Mouse (Mus musculus) thymus, adult 2 months (tissue): ENCODE measurements around the gene Zc3h12c.

Experiments used
- CTCF ChIP-seq: fragments of 200-500 bp; IDR thresholded peaks from 2 replicates; pipeline ENCODE4 v1.5.1; 2012; ENCODE audit warnings: mild to moderate bottlenecking, control low read depth, low read length, moderate library complexity, borderline replicate concordance; ENCODE audit not compliant: control insufficient read depth, poor library complexity, insufficient read depth; ENCODE audit errors: extremely low read depth
- POLR2A ChIP-seq: fragments of 200-500 bp; IDR thresholded peaks from 2 replicates; pipeline ENCODE4 v1.6.1; 2012; ENCODE audit warnings: mild to moderate bottlenecking, low read length, control low read depth, moderate library complexity; ENCODE audit not compliant: control insufficient read depth, poor library complexity, insufficient read depth; ENCODE audit errors: extremely low read depth

GRCm38 (mm10) chr9:52125225-52125624, 43.1 kb downstream of the Zc3h12c start:
- TF ChIP-seq POLR2A (no peak), CTCF (no peak)
